Mouse (Mus musculus) heart, embryonic 15.5 days (tissue): ENCODE data around the gene Ano6. TPM values are rescaled to one million over a fixed set of nuclear protein-coding genes. Genes with fewer than 3 reads are reported as not detected.

Experiments
- ATAC-seq: fragments of 200-750 bp; cut with Nextera tagmentation; replicated peaks from 2 replicates; pipeline ENCODE4 v1.8.0; 2017; ENCODE audit warnings: low read depth, moderate TSS enrichment; ENCODE audit not compliant: insufficient number of reproducible peaks, insufficient read depth, low FRiP score
- H3K27ac ChIP-seq: fragments of 300-500 bp; sonication (generic); 2 replicates; pipeline ENCODE4 v1.5.1; 2015; ENCODE audit warnings: mild to moderate bottlenecking, inconsistent platforms
- H3K27me3 ChIP-seq: fragments of 300-500 bp; sonication (generic); 2 replicates; pipeline ENCODE4 v1.6.1; 2015; ENCODE audit warnings: inconsistent platforms
- H3K36me3 ChIP-seq: fragments of 300-500 bp; sonication (generic); 2 replicates; pipeline ENCODE4 v1.6.1; 2015; ENCODE audit warnings: mild to moderate bottlenecking, inconsistent platforms
- H3K4me1 ChIP-seq: fragments of 300-500 bp; sonication (generic); replicated peaks from 2 replicates; pipeline ENCODE4 v1.6.1; 2015; ENCODE audit warnings: inconsistent platforms
- H3K4me2 ChIP-seq: fragments of 300-500 bp; sonication (generic); 2 replicates; pipeline ENCODE4 v1.6.1; 2015; ENCODE audit warnings: inconsistent platforms, mild to moderate bottlenecking, moderate library complexity
- H3K4me3 ChIP-seq: fragments of 300-500 bp; sonication (generic); 2 replicates; pipeline ENCODE4 v1.5.1; 2015; ENCODE audit warnings: mild to moderate bottlenecking, inconsistent platforms
- H3K9ac ChIP-seq: fragments of 300-500 bp; sonication (generic); 2 replicates; pipeline ENCODE4 v1.6.1; 2015; ENCODE audit warnings: mild to moderate bottlenecking, inconsistent platforms
- H3K9me3 ChIP-seq: fragments of 300-500 bp; sonication (generic); replicated peaks from 2 replicates; pipeline ENCODE4 v1.6.1; 2016; ENCODE audit warnings: inconsistent platforms
- WGBS: fragments of 180-500 bp; shearing (Covaris S2); methylation state at CpG from one replicate; pipeline ENCODE4 v1.1.7; 2015; ENCODE audit warnings: mixed read lengths; 5-methylcytosine and 5-hydroxymethylcytosine counted together
- polyA plus RNA-seq: library from polyadenylated mRNA; unstranded; fragments of >200 nt; fragmentation: Nextera tagmentation; extraction: Ambion mirVana; gene quantifications from 2 replicates; pipeline ENCODE4 v1.2.1, GENCODE M21; 2015

Ano6 gene
- polyA plus RNA-seq, 1 experiment from 2014 or later = 27.2 TPM

GRCm38 (mm10) chr15:95757169-95757568, 33.5 kb upstream of the Ano6 start:
- no peak overlapping the region for H3K9ac ChIP-seq
- H3K4me2 ChIP-seq = no peak overlapping the region
- H3K4me1 ChIP-seq = no peaks in the 10 kb centered on the region
- H3K36me3 ChIP-seq = no peaks in the 10 kb centered on the region
- no peaks in the 10 kb centered on the region for H3K9me3 ChIP-seq
- peak; percentile 82 for ATAC-seq
- H3K4me3 ChIP-seq = no peak overlapping the region
- WGBS = 33% methylated on average over 10 of the region's 10 CpGs
- 0 out of 2 replicates have a peak overlapping the region, but pooled peaks have one; percentile 17 for H3K27ac ChIP-seq
- 0 out of 2 replicates have a peak, but pooled peaks cover 3% of the 10 kb centered on the region for H3K27me3 ChIP-seq

DNA sequence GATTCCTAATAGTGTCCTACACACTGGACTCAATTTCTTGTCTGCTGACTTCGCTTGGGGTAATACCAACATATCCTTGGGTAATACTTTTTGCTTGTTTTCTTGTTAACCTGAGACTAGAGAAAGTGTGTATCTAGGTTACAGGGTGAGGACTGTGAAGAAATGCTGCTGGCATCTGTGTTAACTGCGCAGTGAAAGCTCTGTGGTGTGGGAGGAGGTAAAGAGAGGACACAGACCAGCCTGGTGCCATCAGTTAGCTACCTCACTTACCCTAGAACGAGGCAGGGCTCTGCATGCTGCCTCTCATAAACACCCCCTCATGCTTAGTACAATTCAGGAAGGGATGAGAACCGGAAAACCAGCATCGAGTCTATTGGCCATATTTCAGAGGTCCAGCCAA, 32.6 kb upstream of the Ano6 start:
- 79% methylated on average over 5 of the region's 5 CpGs for WGBS
- no peak overlapping the region for H3K27ac ChIP-seq
- ATAC-seq = no peak

GRCm38 (mm10) chr15:95758696-95759434, 31.8 kb upstream of the Ano6 start:
- Histone ChIP-seq H3K4me2 (no peak overlapping the region), H3K9ac (no peak overlapping the region), H3K36me3 (no peaks in the 10 kb centered on the region), H3K4me1 (no peaks in the 10 kb centered on the region), H3K27ac (no peak overlapping the region), H3K9me3 (no peaks in the 10 kb centered on the region), H3K4me3 (no peak overlapping the region), H3K27me3 (0 out of 2 replicates have a peak, but pooled peaks cover 3% of the 10 kb centered on the region)
- 79% methylated on average over 12 of the region's 12 CpGs for WGBS
- ATAC-seq = no peak

More for the DNA sequence above, 32.6 kb upstream of the Ano6 start:
- no peak overlapping the region for H3K4me3 ChIP-seq
- H3K4me2 ChIP-seq = no peak overlapping the region
- no peaks in the 10 kb centered on the region for H3K4me1 ChIP-seq
- H3K27me3 ChIP-seq = 0 out of 2 replicates have a peak, but pooled peaks cover 3% of the 10 kb centered on the region
- H3K9me3 ChIP-seq = no peaks in the 10 kb centered on the region
- no peaks in the 10 kb centered on the region for H3K36me3 ChIP-seq
- H3K9ac ChIP-seq = no peak overlapping the region

GRCm38 (mm10) chr15:95759857-95760256, 30.8 kb upstream of the Ano6 start:
- Histone ChIP-seq H3K4me2 (no peak overlapping the region), H3K27me3 (0 out of 2 replicates have a peak, but pooled peaks cover 3% of the 10 kb centered on the region), H3K27ac (no peak overlapping the region), H3K9ac (no peak overlapping the region), H3K36me3 (no peaks in the 10 kb centered on the region), H3K4me3 (no peak overlapping the region), H3K4me1 (no peaks in the 10 kb centered on the region), H3K9me3 (no peaks in the 10 kb centered on the region)
- no peak for ATAC-seq
- 45% methylated on average over 6 of the region's 6 CpGs for WGBS

GRCm38 (mm10) chr15:95761420-95761819, 29.2 kb upstream of the Ano6 start:
- Histone ChIP-seq H3K9ac (no peak overlapping the region), H3K36me3 (no peaks in the 10 kb centered on the region), H3K4me1 (no peaks in the 10 kb centered on the region), H3K27me3 (0 out of 2 replicates have a peak, but pooled peaks cover 3% of the 10 kb centered on the region), H3K4me2 (no peak overlapping the region), H3K9me3 (no peaks in the 10 kb centered on the region), H3K27ac (no peak overlapping the region), H3K4me3 (no peak overlapping the region)
- no peak for ATAC-seq
- 75% methylated on average over 7 of the region's 7 CpGs for WGBS

DNA sequence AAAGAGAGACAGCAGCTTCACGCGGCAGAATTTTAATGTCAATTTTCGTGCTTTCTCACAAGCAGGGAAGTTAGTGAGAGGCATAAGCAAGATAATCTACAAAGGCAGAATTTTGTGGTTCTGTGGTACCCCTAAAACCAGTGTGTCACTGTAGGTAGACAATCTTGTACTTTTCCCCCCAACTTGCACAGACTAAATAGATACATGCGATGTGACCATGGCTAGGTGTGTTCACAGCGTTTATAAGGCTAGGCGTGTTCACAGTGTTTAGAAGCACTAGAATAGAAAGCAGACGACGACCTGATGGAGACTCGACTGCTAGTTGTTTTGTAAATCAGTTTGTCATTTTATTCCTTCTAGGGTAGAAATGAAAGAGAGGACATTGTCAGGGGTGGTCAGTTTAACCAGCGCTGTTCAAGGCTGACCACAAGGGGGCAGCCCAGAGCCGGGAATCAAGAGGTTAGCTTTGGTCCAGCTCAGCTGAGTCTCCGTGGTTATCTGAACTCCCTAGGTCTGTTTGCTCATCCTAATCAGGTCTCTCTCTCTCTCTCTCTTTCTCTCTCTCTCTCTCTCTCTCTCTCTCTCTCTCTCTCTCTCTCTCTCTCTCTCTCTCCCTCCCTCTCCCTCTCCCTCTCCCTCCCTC, 27.9 kb upstream of the Ano6 start:
- no peaks in the 10 kb centered on the region for H3K9me3 ChIP-seq
- H3K4me2 ChIP-seq = no peak overlapping the region
- WGBS = 35% methylated on average over 12 of the region's 12 CpGs
- no peaks in the 10 kb centered on the region for H3K4me1 ChIP-seq
- H3K27ac ChIP-seq = no peak overlapping the region
- H3K4me3 ChIP-seq = no peak overlapping the region
- H3K9ac ChIP-seq = no peak overlapping the region
- H3K36me3 ChIP-seq = no peaks in the 10 kb centered on the region
- ATAC-seq = peak; percentile 64; the same call in 1 of the 2 replicates
- 0 out of 2 replicates have a peak, but pooled peaks cover 3% of the 10 kb centered on the region for H3K27me3 ChIP-seq

DNA sequence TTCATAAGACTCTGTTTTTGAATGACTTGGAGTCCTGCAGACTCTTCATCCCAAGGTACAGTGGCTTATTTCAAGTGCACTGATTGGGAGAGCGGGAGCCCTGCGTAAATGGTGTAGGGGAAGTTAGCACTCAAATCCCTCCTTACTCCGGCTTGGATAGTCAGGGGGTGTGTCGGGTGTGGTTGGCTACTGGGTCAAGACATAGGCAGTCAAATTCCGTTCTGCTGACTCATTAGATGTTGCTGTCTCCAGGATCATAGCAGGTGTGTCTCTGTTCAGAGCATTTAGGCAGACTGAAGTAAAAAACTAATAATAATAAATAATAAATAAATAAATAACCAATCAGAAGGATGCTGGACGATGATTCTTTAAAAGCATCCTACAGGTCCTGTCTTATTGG, 27.2 kb upstream of the Ano6 start:
- no peak overlapping the region for H3K27ac ChIP-seq
- no peaks in the 10 kb centered on the region for H3K9me3 ChIP-seq
- no peaks in the 10 kb centered on the region for H3K4me1 ChIP-seq
- no peaks in the 10 kb centered on the region for H3K36me3 ChIP-seq
- no peak overlapping the region for H3K9ac ChIP-seq
- WGBS = 45% methylated on average over 6 of the region's 6 CpGs
- H3K27me3 ChIP-seq = 0 out of 2 replicates have a peak, but pooled peaks cover 3% of the 10 kb centered on the region
- no peak for ATAC-seq
- H3K4me3 ChIP-seq = no peak overlapping the region
- no peak overlapping the region for H3K4me2 ChIP-seq

DNA sequence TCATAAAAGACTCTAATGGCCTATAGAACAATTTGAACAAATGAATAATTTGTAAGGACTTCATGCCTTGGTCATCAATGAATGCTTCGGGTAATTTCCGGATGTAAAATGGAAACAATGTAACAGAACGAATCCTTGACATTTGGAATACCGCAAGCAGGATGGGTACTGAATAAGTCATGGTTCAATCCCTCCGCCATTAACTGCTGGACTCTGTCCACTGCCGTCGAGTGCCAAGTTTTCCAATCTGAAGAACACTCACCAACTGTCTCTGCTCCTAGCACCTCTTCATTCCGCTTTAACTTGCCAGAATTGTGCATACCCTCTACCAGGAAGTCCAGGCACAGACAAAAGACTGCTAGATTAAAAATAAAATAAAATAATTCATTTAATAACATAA, 25.4 kb upstream of the Ano6 start:
- no peak for ATAC-seq
- Histone ChIP-seq H3K36me3 (no peaks in the 10 kb centered on the region), H3K9ac (no peak overlapping the region), H3K4me2 (no peak overlapping the region), H3K27ac (no peak overlapping the region), H3K9me3 (no peaks in the 10 kb centered on the region), H3K4me3 (no peak overlapping the region), H3K27me3 (0 out of 2 replicates have a peak, but pooled peaks cover 3% of the 10 kb centered on the region), H3K4me1 (no peaks in the 10 kb centered on the region)
- WGBS = 86% methylated on average over 8 of the region's 8 CpGs

GRCm38 (mm10) chr15:95765936-95766335, 24.7 kb upstream of the Ano6 start:
- Histone ChIP-seq H3K9ac (no peak overlapping the region), H3K4me2 (no peak overlapping the region), H3K4me3 (no peak overlapping the region), H3K27ac (no peak overlapping the region), H3K27me3 (0 out of 2 replicates have a peak, but pooled peaks cover 3% of the 10 kb centered on the region), H3K9me3 (no peaks in the 10 kb centered on the region), H3K36me3 (no peaks in the 10 kb centered on the region), H3K4me1 (no peaks in the 10 kb centered on the region)
- 83% methylated on average over 6 of the region's 6 CpGs for WGBS
- no peak for ATAC-seq

- ATAC-seq = no peak
- Histone ChIP-seq H3K9ac (no peak overlapping the region), H3K27ac (no peak overlapping the region), H3K9me3 (no peaks in the 10 kb centered on the region), H3K27me3 (no peaks in the 10 kb centered on the region), H3K36me3 (no peaks in the 10 kb centered on the region), H3K4me2 (no peak overlapping the region), H3K4me3 (no peak overlapping the region), H3K4me1 (no peaks in the 10 kb centered on the region)
- 70% methylated on average over 7 of the region's 7 CpGs for WGBS
Measured at GRCm38 (mm10) chr15:95767825-95768224, 22.8 kb upstream of the Ano6 start.

DNA sequence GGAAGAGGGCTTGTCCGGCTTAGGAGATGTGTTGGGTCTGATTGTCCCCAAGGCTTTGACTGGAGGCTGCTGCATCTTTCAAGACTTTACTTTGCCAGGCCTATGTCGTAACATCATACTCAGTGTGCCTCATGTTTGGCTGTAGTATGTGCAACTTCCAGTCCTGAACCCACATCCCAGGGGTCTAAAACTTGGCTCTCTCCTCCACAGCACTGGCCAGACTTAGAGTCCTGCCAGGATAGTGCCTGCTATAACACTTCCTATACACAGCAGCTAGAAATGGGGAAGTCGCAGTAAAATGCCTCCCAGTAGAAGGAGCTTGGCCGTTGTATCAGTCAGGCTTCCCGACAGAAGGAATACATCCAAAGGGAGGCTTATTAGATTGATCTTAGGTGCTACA, 21.9 kb upstream of the Ano6 start:
- Histone ChIP-seq H3K27me3 (no peaks in the 10 kb centered on the region), H3K4me1 (no peaks in the 10 kb centered on the region), H3K4me2 (no peak overlapping the region), H3K27ac (no peak overlapping the region), H3K9ac (no peak overlapping the region), H3K9me3 (no peaks in the 10 kb centered on the region), H3K36me3 (no peaks in the 10 kb centered on the region), H3K4me3 (no peak overlapping the region)
- ATAC-seq = no peak
- 82% methylated on average over 5 of the region's 5 CpGs for WGBS
